ENCODE assay signal across 11 mouse cellular contexts in the genomic region with DNA sequence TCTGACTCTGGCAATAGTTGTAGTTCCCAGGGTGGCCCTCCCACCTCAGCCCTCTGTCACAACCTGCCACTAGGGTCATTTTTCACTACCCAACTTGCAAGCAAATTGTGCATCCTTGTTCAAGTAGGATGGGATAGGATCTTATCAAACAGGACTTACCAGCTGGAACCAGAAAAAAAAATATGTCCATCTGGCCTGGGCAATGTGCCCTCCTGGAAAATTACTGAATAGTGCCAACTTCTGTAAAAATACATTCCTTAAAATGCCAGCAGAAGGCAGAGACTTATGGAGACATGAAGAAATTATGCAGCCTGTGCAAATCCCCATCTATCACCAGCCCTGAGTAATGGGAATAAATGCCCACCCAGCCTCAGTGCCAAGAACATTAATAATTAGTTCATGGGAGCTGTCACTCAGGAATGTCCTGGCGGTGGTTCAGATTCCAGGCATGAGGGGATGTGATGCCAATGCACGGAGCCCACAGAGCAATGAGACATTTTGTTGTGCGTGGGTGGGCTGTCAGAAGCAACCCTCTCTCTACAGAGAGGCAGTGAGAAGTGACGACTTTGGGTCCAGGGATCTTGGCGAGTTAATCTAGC.
DNase-seq lines count a peak whose midpoint lies in the region; ATAC-seq lines count a peak whose summit lies in the region.
"Had no signal": no experiment of that assay in that cellular context is flagged by ENCODE, and none has a peak within 500 bp of the region (broad histone marks: within the 10 kb centered on the region; RNA-seq: fewer than 3 reads in every experiment).

No protein-coding gene starts in this region.

- DNase-seq in embryonic facial prominence, embryonic 14.5 days (ENCODE audit: low spot score), result peak; percentile 10
- no peak for DNase-seq in embryonic facial prominence, embryonic 10.5 days (ENCODE audit: low spot score)
- peak; percentile 67 for DNase-seq in brain, embryonic 18.5 days (ENCODE audit: low read depth, low spot score)
- peak; percentile 53 to 56 for DNase-seq in frontal cortex, postnatal 25 days (ENCODE audit: low spot score in 2 of 2)
- DNase-seq in left cerebral cortex, postnatal 25 days (ENCODE audit: low spot score in 2 of 2), result peak; percentile 75 to 95
- DNase-seq in urinary bladder, postnatal 10 days (ENCODE audit: low spot score), result no peak
- DNase-seq: lung, postnatal 4 days had no signal

- no peaks in the 10 kb centered on the region for H3K36me3 ChIP-seq in embryonic facial prominence, embryonic 14.5 days (ENCODE audit: control insufficient read depth, insufficient read depth, low read length)
- no peaks in the 10 kb centered on the region for H3K36me3 ChIP-seq in embryonic facial prominence, embryonic 10.5 days (replicated peaks)

- H3K4me2 ChIP-seq in embryonic facial prominence, embryonic 14.5 days (ENCODE audit: low read depth, low read length), result no peak overlapping the region

- H3K9ac ChIP-seq in embryonic facial prominence, embryonic 14.5 days (ENCODE audit: low read depth, low read length), result no peak overlapping the region

- no peaks in the 10 kb centered on the region for H3K4me1 ChIP-seq in embryonic facial prominence, embryonic 14.5 days (ENCODE audit: control insufficient read depth, insufficient read depth, low read length)
- no peaks in the 10 kb centered on the region for H3K4me1 ChIP-seq in embryonic facial prominence, embryonic 10.5 days

- no peak overlapping the region for H3K4me3 ChIP-seq in embryonic facial prominence, embryonic 14.5 days (ENCODE audit: low read depth, low read length)
- no peak overlapping the region for H3K4me3 ChIP-seq in embryonic facial prominence, embryonic 10.5 days
- H3K4me3 ChIP-seq: erythroblast, embryonic 14.5 days had no signal

- no peaks in the 10 kb centered on the region for H3K27me3 ChIP-seq in embryonic facial prominence, embryonic 14.5 days (replicated peaks; ENCODE audit: control insufficient read depth, insufficient read depth, low read length)
- H3K27me3 ChIP-seq in embryonic facial prominence, embryonic 10.5 days (replicated peaks; ENCODE audit: low read depth, poor library complexity, severe bottlenecking), result no peaks in the 10 kb centered on the region

- no peak overlapping the region for H3K27ac ChIP-seq in embryonic facial prominence, embryonic 14.5 days (replicated peaks; ENCODE audit: low read depth, low read length)
- no peak overlapping the region for H3K27ac ChIP-seq in embryonic facial prominence, embryonic 10.5 days (replicated peaks)

- 0 out of 2 replicates have a peak, but pooled peaks have one; percentile 26 for ATAC-seq in embryonic facial prominence, embryonic 14.5 days (ENCODE audit: low read depth)
- ATAC-seq in activated CD4-positive, CD25-positive, alpha-beta regulatory T cell, adult 4 months, result no peak
- ATAC-seq in inflammation-experienced regulatory T-cells, adult 6 months, result no peak
- ATAC-seq: intestine, embryonic 16.5 days had no signal

- intact Hi-C loops in left cerebral cortex, postnatal 25 days (cut with DNase I), result loop anchor here (2.0 to 5.0 kb wide), 4 partner anchors 23 to 464 kb away; partner anchors contain the start of gene Pcsk2

- H3K9me3 ChIP-seq in embryonic facial prominence, embryonic 14.5 days (ENCODE audit: control insufficient read depth, low read length), result no peaks in the 10 kb centered on the region
- no peaks in the 10 kb centered on the region for H3K9me3 ChIP-seq in embryonic facial prominence, embryonic 10.5 days

- 71% methylated on average over 5 of the region's 5 CpGs for WGBS in embryonic facial prominence, embryonic 14.5 days
- 81% methylated on average over 5 of the region's 5 CpGs for WGBS in embryonic facial prominence, embryonic 10.5 days

Comparison
In these comparisons a context has a peak if more than half of its experiments do, and no peak if none do; other contexts are left out.
1. DNase-seq: peak in embryonic facial prominence, embryonic 14.5 days (single experiment), brain, embryonic 18.5 days (single experiment), frontal cortex, postnatal 25 days (2 of 2) and left cerebral cortex, postnatal 25 days (2 of 2); none in embryonic facial prominence, embryonic 10.5 days (single experiment) and urinary bladder, postnatal 10 days (single experiment).